Mouse (Mus musculus): Measurements from ENCODE around the gene Etv6. TPM values are rescaled to one million over a fixed set of nuclear protein-coding genes. Genes with fewer than 3 reads are reported as not detected.

The Etv6 gene
- polyA plus RNA-seq, 1 experiment: 4.4 TPM

- H3K4me1 ChIP-seq (ENCODE audit: control insufficient read depth, insufficient read depth, low read length): no peaks in the 10 kb centered on the region
- no peaks in the 10 kb centered on the region for H3K36me3 ChIP-seq (ENCODE audit: control insufficient read depth, insufficient read depth, low read length)
- H3K27me3 ChIP-seq (ENCODE audit: control insufficient read depth, insufficient read depth, low read length): no peaks in the 10 kb centered on the region
- no peak overlapping the region for H3K27ac ChIP-seq (ENCODE audit: control insufficient read depth, insufficient read depth, low read depth, low read length)
- H3K4me3 ChIP-seq (ENCODE audit: control insufficient read depth, low read depth, low read length): no peak overlapping the region
- TF ChIP-seq CTCF (IDR thresholded peaks at IDR 0.05; ENCODE audit: control insufficient read depth, insufficient read depth, insufficient replicate concordance, low read depth, low read length) (no peak), POLR2A (IDR thresholded peaks at IDR 0.05; ENCODE audit: control insufficient read depth, low read depth, low read length) (no peak)
Observed at GRCm38 (mm10) chr6:134134821-134135323, 99.4 kb downstream of the Etv6 start.

- no peak for TF ChIP-seq CTCF (IDR thresholded peaks at IDR 0.05; ENCODE audit: control insufficient read depth, insufficient read depth, insufficient replicate concordance, low read depth, low read length)
- TF ChIP-seq POLR2A (IDR thresholded peaks at IDR 0.05; ENCODE audit: control insufficient read depth, low read depth, low read length): no peak
- H3K36me3 ChIP-seq (ENCODE audit: control insufficient read depth, insufficient read depth, low read length): no peaks in the 10 kb centered on the region
- no peaks in the 10 kb centered on the region for H3K27me3 ChIP-seq (ENCODE audit: control insufficient read depth, insufficient read depth, low read length)
Observed at GRCm38 (mm10) chr6:134136315-134136714, 100.8 kb downstream of the Etv6 start.

DNA sequence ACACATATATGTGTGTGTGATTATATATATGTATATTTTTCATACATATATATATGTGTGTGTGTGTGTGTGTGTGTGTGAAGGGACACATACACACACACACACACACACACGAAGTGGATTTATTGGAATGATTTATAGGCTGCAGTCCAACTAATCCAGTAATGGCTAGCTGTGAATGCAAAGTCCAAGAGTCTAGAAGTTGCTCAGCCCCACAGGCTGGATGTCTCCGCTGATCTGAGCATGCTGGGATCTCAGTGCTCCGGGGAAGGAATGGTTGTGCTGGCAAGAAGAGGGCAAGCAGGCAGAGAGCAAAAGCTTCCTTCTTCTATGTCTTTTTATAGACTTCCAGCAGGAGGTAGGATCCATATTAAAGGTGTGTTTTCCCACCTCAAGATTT, 103.9 kb downstream of the Etv6 start:
- Histone ChIP-seq H3K4me1 (ENCODE audit: control insufficient read depth, insufficient read depth, low read length) (no peaks in the 10 kb centered on the region), H3K27me3 (ENCODE audit: control insufficient read depth, insufficient read depth, low read length) (no peaks in the 10 kb centered on the region), H3K36me3 (ENCODE audit: control insufficient read depth, insufficient read depth, low read length) (no peaks in the 10 kb centered on the region), H3K4me3 (ENCODE audit: control insufficient read depth, low read depth, low read length) (no peak overlapping the region), H3K27ac (ENCODE audit: control insufficient read depth, insufficient read depth, low read depth, low read length) (no peak overlapping the region)
- TF ChIP-seq POLR2A (IDR thresholded peaks at IDR 0.05; ENCODE audit: control insufficient read depth, low read depth, low read length): no peak
- TF ChIP-seq CTCF (IDR thresholded peaks at IDR 0.05; ENCODE audit: control insufficient read depth, insufficient read depth, insufficient replicate concordance, low read depth, low read length): no peak

More at GRCm38 (mm10) chr6:134136315-134136714, 100.8 kb downstream of the Etv6 start:
- H3K27ac ChIP-seq (ENCODE audit: control insufficient read depth, insufficient read depth, low read depth, low read length): no peak overlapping the region
- no peak overlapping the region for H3K4me3 ChIP-seq (ENCODE audit: control insufficient read depth, low read depth, low read length)
- no peaks in the 10 kb centered on the region for H3K4me1 ChIP-seq (ENCODE audit: control insufficient read depth, insufficient read depth, low read length)

- TF ChIP-seq CTCF (IDR thresholded peaks at IDR 0.05; ENCODE audit: control insufficient read depth, insufficient read depth, insufficient replicate concordance, low read depth, low read length) (no peak), POLR2A (IDR thresholded peaks at IDR 0.05; ENCODE audit: control insufficient read depth, low read depth, low read length) (no peak)
- Histone ChIP-seq H3K27me3 (ENCODE audit: control insufficient read depth, insufficient read depth, low read length) (no peaks in the 10 kb centered on the region), H3K27ac (ENCODE audit: control insufficient read depth, insufficient read depth, low read depth, low read length) (no peak overlapping the region), H3K4me1 (ENCODE audit: control insufficient read depth, insufficient read depth, low read length) (no peaks in the 10 kb centered on the region), H3K4me3 (ENCODE audit: control insufficient read depth, low read depth, low read length) (no peak overlapping the region), H3K36me3 (ENCODE audit: control insufficient read depth, insufficient read depth, low read length) (no peaks in the 10 kb centered on the region)
Observed at GRCm38 (mm10) chr6:134140718-134141615, 105.5 kb downstream of the Etv6 start.

DNA sequence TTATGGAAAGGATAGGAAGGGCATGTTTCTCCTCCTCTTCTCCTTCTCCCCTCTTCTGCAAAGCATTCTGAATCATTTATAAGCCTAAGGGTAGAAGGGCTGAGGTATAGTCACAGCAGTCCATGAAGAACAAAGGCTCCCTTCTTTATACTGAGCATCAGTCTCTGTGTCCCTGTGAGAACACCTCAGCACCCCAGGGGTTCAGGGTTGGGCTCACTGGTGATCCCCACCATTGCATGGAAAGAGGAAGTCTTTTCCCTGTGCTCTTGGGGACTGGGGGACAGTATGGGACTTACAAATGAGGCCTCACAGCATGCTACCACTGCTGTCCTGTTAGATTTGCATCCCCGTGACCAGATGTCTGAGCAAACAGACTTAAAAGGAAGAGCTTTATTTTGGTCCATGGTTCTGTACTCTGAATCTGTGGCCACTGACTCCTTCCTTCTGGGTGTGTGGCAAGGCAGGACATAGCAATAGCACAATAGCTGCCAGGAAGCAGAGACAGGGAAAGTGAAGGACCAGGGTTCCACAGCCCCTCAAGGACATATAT, 106.2 kb downstream of the Etv6 start:
- H3K27me3 ChIP-seq (ENCODE audit: control insufficient read depth, insufficient read depth, low read length): no peaks in the 10 kb centered on the region
- TF ChIP-seq CTCF (IDR thresholded peaks at IDR 0.05; ENCODE audit: control insufficient read depth, insufficient read depth, insufficient replicate concordance, low read depth, low read length) (no peak), POLR2A (IDR thresholded peaks at IDR 0.05; ENCODE audit: control insufficient read depth, low read depth, low read length) (no peak)
- H3K4me3 ChIP-seq (ENCODE audit: control insufficient read depth, low read depth, low read length): no peak overlapping the region
- no peak overlapping the region for H3K27ac ChIP-seq (ENCODE audit: control insufficient read depth, insufficient read depth, low read depth, low read length)
- no peaks in the 10 kb centered on the region for H3K36me3 ChIP-seq (ENCODE audit: control insufficient read depth, insufficient read depth, low read length)
- H3K4me1 ChIP-seq (ENCODE audit: control insufficient read depth, insufficient read depth, low read length): no peaks in the 10 kb centered on the region

- no peaks in the 10 kb centered on the region for H3K27me3 ChIP-seq (ENCODE audit: control insufficient read depth, insufficient read depth, low read length)
- no peaks in the 10 kb centered on the region for H3K36me3 ChIP-seq (ENCODE audit: control insufficient read depth, insufficient read depth, low read length)
- TF ChIP-seq CTCF (IDR thresholded peaks at IDR 0.05; ENCODE audit: control insufficient read depth, insufficient read depth, insufficient replicate concordance, low read depth, low read length): no peak
- TF ChIP-seq POLR2A (IDR thresholded peaks at IDR 0.05; ENCODE audit: control insufficient read depth, low read depth, low read length): no peak
- H3K4me3 ChIP-seq (ENCODE audit: control insufficient read depth, low read depth, low read length): no peak overlapping the region
- H3K27ac ChIP-seq (ENCODE audit: control insufficient read depth, insufficient read depth, low read depth, low read length): no peak overlapping the region
- H3K4me1 ChIP-seq (ENCODE audit: control insufficient read depth, insufficient read depth, low read length): no peaks in the 10 kb centered on the region
Observed at GRCm38 (mm10) chr6:134142700-134143099, 107.2 kb downstream of the Etv6 start.

DNA sequence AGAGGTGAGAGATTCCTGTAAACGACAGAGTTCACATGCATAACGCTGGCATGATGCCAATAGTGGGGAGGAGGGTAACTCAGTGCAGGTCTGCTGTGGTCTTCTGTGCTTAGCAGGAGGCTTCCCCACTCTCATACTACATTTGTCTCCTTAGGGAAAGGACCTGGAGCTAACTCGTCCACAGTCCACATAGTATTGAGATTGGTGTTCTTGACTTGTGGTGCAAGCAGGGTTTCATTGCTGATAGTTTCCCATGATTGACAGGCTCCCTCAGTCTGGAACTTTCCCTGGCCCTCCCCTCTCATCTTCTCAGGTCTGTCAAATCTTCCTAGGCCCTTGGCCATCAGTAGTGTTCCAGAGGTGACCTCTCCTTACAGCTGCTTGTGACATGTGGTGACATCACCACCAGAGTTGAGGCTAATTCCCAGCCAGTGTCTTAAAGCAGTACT, 108.2 kb downstream of the Etv6 start:
- no peak overlapping the region for H3K27ac ChIP-seq (ENCODE audit: control insufficient read depth, insufficient read depth, low read depth, low read length)
- no peaks in the 10 kb centered on the region for H3K4me1 ChIP-seq (ENCODE audit: control insufficient read depth, insufficient read depth, low read length)
- TF ChIP-seq CTCF (IDR thresholded peaks at IDR 0.05; ENCODE audit: control insufficient read depth, insufficient read depth, insufficient replicate concordance, low read depth, low read length): no peak
- TF ChIP-seq POLR2A (IDR thresholded peaks at IDR 0.05; ENCODE audit: control insufficient read depth, low read depth, low read length): no peak
- H3K4me3 ChIP-seq (ENCODE audit: control insufficient read depth, low read depth, low read length): no peak overlapping the region
- no peaks in the 10 kb centered on the region for H3K27me3 ChIP-seq (ENCODE audit: control insufficient read depth, insufficient read depth, low read length)
- H3K36me3 ChIP-seq (ENCODE audit: control insufficient read depth, insufficient read depth, low read length): no peaks in the 10 kb centered on the region

Data from testis, adult 2 months (tissue).